Mouse (Mus musculus) embryo, embryonic 10.5 days (tissue): Measurements from ENCODE around the gene Rhbdl1.
A peak's percentile ranks its signal among the peaks of the same experiment; 100 is the strongest.

Experiments used
- DNase-seq: peaks from one replicate; pipeline ENCODE4 v3.0.0-alpha.2; 2015; ENCODE audit warnings: low spot score

Gene Rhbdl1

DNA sequence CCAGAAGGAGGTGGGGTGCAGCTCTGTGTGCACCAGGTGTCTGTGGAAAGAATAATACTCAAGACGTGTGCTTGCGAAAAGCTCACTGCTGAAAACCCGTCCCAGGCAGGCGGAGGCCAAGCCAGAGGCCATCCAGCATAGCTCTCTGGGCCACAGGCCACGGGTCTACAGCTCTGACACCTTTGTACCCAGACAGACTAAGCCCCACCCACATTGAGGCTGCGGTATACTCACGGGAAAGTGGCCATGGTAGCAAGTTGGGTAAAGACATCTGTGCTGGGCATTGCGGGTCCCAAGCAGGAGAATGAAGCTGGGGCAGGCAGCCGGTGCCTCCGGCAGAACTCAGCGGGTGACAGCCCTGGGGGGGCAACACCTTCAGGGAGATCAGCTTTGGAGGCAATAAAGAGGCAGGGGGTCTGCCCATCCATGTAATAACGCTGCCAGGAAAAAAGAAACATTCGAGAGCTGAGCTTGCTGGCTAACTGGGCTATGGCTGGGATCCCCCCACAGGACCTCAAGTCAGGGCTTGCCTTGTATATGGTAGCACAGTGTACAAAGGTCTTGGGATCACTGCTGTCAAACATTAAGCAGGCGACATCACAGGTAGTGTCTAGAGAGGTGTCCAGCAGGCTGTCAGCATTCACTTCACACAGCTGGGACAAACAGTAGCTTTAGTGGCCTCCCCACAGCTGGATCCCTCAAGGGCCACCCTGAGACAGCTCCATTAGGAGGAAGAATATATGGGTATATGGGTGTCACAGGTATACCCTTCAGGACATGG lies 2.5 kb upstream of the Rhbdl1 start:
- no peak for DNase-seq

DNA sequence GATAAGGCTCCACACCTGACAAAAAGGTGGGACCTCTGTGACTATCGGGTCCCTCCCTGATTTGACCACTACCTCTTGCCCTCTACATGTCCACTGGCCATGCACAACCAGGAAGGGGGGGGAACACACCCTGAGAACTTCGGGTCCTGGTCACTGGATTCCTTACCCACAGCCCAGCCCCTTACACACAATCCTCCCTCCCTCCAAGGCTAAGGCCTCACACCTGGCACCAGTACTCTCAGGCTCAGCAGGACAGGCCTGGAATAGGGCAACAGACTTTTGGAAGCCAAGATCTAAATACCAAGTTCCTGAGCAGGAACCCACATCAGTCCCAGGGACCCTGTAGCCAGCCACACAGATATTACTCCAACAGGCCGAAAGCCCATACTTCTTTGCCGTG lies 1.8 kb upstream of the Rhbdl1 start:
- DNase-seq = no peak

DNA sequence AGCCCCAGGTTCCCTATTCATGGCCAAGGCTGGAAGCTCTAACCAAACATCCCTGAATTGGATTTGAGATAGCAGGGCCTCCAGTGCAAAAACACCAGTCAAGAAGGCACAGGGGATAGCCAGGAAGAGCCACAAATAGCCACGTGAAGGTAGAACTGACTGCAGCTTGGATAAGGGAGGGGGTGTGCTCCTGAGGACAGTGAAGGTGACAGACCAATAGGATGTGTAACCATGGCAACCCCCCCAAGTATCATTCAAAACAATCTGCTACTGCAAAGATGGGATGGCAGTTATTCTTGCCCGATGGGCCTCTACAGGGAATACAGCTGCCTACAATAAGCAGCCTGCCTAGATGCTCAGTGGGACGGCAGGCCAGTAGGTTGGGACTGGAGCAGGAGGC lies 438 bp upstream of the Rhbdl1 start:
- no peak for DNase-seq

DNA sequence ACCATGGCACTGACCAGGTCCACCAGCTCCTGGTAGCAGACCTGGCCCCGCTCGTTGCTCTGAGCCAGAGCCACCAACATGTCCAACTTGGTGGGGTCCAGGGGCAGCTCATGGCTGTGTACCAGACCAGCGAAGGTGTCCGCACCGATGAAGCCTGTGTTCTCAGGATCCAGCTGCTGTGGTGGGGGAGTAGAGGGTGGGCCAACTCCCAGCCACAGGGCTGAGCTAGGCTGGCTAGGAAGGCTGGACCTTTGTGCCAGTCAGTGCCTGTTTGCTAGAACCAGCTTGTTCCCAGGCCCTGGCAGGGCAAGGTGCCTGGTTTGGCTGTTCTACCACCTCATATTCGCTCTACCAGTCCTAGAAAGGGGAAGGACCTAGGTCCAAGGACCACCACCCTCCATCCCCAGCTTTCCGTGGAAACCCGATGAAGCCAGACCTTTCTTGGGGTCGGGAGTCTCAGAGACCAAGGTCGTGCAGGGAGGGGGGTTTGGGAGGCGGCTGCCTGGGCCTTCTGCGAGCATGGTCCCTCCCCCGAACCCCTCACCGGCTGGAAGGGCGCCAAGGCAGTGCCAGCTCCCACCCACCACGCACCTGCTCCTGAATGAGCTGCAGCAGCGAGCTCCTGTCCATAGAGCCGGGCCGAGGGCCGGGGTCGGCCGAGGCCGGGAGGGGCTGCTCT lies 559 bp downstream of the Rhbdl1 start:
- no peak for DNase-seq

DNA sequence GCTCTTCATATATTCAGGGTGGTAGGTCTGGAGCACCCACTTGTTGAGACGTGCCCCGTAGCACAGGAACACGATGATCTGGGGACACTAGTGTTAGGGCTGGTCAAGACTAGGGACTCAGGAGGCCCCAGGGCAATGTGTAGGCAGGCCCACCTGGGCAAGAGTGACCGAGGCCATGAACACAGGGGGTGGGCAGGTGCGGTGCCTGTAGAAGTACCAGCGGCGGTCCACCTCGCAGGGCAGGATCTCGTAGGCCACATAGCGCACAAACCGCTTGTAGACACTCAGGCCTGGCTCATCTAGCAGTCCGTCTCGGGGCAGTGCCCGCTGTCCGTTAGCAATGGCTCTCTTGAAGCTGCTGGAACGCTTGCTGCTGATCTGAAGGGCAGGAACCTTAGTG lies 1.3 kb downstream of the Rhbdl1 start:
- no peak for DNase-seq

DNA sequence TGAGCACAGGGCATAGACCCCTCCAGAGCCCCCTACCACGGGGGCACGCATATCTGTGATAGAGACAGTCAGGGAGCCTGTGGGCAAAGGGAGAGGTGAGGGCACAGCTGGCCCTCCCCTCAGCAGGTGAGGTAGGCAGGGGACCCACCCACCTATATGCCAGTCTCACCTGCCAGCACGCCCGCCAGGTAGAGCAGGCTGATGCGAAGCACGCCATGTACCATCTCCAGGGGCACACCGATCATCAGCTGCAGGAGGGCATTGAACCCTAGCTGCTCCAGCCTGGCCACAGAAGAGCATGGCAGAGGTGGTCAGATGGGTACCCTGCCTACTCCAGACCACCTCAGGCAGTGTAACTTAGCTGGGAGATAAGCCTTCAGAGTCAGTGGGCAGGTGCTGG lies 1.8 kb downstream of the Rhbdl1 start:
- DNase-seq = no peak

DNA sequence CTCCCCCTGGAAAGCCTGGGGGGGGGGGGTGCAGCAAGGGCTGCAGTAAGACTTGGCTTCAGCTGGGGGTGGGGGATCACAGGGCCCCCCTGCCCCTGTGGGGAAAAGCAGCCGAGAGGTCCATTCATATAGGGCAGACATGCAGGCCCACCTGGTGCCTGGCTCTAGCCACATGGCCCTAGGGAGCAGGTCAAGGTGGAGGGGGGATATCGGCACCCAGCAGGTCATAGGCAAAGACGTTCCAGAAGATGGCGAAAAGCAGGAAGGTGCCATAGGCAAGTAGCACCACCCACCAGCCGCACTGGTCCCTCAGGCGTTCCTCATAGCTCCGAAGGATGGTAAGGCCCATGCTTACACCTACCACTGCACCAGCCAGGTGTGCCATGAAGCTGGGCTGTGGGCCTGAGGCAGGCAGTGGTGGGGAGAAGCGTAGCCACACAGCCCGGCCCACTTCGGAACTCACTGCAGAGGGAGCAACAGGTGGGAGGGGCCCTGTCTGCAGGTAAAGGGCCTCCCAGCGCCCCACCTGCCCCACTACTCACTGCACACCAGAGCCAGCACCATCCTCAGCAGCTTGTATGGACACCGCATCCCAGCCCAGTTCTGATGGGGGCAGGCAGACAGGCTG lies 2.4 kb downstream of the Rhbdl1 start:
- DNase-seq = no peak

DNA sequence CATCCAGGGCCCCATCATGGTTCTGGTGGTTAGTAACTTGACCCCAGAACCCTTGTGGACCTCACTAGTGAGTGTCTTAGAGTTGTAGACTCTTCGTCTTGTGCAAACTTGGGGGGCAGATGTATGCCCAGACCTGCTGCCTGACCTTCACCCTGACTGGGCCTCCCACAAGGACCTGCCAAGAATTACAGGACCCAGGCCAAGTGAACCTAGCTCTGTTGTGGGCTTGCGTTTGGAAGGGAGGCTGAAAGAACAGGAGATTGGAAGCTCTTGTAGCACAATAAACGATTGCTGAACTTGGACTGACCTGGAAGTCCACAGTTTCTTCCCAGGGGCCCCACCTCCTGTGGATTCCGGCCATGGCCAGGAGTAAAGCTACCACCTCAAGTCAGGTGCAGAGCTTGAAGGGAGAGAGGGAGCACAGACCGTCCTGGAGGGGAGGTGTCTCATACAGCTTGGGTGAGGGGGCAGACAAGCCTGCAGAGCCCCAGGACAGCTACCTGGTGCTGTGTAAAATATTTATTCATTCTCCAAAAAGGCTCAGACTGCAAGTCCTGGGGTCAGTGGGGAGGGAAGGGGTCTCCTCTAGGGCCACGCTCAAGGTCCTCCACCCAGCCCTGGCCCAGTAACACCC lies 3.0 kb downstream of the Rhbdl1 start:
- DNase-seq = no peak

DNA sequence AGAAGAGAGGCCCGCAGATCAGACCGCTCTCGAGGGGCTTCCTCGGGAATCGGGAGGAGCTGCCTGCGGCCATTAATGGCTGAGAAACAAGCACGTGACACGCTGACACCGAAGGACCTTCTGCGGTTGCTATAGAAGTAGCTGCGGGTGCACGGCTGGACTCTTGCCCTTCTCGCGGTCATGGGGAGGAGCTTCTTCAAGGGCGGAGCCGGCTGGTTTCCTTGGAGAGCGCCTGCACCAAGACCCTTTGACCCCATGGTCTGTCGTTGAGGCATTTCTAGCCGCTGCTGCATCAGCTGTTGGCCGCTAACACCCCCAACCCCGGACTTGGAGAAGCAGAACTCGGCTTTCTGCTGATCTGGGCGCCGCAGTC lies 3.8 kb downstream of the Rhbdl1 start, which contains the start of gene Stub1:
Gene Stub1, minus strand, starts transcription at position 114 of the 373 bp plus-strand sequence.
- peak; percentile 97 for DNase-seq

DNA sequence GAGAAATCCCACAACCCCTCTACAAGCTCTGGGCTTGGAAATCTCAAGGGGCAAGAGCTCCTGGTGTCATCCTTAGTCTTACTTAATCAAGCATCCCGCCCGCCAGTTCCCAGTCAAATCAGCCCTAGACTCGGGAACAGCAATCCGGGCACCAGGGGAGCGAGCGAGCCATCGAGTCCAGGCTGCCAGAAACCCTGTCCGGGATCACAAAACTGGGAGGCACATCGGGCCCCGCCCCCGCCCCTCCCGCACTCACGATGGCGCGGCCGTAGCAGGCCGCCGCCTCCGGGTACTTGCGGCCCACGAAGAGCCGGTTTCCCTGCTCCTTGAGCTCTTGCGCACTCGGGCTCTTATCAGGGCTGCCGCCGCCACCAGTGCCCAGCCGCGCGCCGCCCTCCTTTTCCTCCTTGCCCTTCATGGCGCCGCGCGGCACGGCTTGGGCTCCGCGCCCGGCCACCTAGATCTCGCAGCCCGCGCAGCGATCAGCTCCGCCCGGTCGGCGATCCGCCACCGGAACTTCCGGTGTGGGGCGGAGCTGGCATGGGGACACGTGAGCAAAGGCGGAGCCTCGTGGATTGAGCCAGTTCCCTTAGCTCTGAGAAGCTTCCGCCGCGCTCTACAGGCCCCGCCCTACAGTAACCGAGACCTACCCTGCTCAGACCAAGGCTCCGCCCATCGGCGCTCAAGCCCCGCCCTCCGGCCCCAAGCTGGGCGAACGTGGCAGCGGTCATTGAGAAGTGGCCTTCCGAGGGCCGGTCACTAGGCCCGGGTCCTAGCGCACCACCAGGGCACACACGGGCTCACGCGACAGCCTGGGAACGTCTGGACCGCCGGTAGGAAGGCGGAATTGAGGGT lies 4.4 kb downstream of the Rhbdl1 start:
- DNase-seq = peak; percentile 100

DNA sequence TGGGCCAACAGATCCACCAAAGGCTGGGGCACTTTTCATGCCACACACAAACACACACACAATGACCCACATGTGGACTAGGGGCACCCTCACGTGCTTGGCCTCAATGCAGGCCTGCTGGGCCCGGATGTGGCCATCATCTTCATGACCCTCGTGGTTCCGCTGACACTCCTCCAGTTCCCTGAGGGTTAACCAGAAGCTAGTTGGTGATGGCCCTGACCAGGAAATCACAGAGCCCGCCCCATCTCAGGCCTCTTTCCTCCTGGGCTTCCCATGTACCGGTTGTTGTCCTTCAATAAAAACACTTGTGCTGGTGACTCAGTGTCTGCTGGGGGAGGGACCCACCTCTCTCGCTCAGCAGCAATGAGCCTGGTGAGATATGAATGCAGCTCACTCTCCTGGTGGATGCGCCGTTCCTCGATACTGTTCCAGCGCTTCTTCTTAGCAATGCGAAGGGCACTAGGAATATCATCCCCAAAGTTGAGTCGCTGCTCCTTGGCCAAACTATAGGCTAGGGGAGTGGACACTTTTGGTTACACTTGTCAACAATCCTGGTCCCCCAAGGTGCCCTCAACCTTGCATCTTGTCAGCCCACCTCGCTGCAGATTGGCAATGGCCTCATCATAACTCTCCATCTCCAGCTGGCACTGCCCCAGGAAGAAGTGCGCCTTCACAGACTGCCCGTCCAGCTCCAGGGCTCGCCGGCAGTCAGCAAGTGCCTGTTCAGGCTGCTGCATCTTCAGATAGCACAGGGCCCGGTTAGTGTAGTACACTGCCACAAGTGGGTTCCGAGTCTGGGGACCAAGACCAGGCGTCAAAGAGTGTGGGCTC lies 5.4 kb downstream of the Rhbdl1 start:
- DNase-seq = no peak

DNA sequence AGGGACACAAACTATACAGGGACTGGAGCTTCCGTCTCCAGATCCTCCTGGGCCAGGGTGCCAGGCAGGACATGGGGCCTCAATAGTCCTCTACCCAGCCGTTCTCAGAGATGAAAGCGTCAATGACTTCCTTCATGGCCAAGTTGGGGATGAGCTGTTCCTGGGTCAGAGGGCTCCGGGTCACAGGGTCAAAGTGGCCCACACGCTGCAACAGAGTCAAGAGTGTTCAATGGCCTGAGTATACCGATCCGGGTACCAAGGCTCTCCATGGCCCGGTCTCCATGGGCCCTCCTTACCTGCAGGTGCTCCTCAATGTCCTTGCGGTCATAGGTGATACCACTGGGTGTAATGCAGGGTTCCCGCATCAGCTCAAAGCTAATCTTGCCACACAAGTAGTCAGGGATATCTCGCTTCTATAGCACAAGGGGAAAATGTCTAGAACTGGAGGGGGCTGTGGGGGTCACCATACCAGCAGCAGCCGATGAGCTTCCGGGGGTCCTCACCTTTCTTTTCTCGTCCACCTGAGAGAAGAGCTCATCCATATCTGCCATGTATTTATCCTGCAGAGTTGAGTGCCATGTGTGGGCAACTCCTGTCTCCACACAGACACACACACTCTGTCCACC lies 6.2 kb downstream of the Rhbdl1 start:
- DNase-seq = no peak

DNA sequence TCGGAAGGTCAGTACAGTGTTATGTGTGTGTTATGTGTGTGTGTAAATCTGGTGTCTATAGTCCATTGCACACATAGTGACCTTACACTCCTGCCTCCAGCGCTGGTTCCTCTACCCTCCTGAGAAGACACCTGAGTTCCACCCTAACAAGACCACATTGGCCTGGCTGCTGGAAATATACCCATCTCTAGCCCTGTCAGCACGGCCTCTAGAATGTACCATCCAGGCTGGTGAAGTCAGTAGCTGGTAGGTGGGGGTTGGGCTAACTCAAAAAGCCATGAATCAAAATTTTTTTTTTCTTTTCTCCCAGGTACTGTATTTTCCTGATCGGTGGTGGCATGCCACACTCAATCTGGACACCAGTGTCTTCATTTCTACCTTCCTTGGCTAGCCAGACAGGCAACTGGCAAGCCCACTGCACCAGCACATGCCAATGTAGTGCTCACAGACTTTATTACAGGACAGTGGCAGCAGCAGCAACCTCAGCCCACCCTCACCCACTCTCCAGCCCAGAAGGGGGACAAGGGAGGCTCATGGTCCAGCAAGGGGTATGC lies 6.8 kb downstream of the Rhbdl1 start:
- DNase-seq = no peak

DNA sequence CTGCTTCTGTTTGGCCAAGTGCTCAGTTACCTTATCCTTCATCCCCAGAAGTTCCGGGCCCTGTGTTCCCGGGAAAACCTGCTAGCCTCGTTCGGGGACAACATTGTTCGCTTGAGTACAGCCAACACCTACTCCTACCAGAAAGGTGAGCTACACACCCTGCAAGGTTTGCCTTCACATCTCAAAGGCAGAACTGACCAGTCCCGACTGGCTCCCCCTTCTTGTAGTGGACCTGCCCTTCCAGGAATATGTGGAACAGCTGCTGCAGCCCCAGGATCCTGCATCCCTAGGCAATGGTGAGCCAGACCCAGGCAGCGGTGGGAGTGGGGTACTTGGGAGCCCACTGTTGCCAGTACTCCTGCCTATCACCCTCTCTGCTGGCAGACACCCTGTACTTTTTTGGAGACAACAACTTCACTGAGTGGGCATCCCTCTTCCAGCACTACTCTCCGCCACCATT lies 7.5 kb downstream of the Rhbdl1 start:
- DNase-seq = no peak

DNA sequence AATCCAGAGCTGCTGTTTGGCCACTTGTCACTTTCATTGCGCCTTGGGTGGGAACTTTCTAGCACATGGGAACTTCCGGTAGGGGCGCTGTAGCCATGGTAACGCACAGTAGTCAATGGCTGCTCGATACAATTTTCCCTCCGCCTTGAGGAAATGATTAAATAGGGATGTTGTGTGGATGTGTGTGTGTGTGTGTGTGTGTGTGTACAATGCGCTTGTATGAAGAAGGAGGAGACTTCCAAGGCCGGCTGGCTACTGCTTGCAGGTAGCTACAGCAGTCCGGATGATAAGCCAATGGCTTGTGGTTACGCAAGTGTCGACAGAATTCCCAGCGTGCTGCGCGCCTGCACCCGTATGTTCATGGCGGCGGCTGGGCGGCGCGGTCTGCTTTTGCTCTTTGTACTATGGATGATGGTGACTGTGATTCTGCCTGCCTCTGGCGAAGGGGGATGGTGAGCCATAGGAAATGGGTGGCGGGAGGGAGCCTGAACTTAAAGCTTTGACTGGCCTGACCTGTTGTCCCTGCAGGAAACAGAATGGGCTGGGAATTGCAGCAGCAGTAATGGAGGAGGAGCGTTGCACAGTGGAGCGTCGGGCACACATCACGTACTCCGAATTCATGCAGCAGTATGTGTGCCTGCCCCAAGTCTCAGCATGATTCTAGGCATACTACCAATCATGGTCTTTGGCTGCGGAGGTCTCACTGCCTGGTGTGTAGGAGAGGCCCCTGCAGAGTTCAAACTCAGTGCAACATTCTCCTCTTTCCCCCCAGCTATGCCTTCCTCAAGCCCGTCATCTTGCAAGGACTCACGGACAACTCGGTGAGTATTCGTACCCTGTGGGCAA lies 8.2 kb downstream of the Rhbdl1 start, which contains the start of gene Jmjd8:
Gene Jmjd8, plus strand, starts transcription at position 156 of the 846 bp plus-strand sequence.
- peak; percentile 88 for DNase-seq

DNA sequence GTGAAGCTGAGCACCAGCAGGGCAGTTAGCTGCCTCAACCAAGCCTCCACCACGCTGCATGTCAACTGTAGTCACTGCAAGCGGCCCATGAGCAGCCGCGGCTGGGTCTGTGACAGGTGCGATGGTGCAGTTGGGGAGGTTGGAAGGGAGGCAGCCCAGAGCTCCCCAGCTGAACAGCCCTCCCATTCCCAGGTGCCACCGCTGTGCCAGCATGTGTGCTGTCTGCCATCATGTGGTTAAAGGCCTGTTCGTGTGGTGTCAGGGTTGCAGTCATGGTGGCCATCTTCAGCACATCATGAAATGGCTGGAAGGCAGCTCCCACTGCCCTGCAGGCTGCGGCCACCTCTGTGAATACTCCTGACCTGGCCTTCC lies 8.9 kb downstream of the Rhbdl1 start:
- DNase-seq = no peak

DNA sequence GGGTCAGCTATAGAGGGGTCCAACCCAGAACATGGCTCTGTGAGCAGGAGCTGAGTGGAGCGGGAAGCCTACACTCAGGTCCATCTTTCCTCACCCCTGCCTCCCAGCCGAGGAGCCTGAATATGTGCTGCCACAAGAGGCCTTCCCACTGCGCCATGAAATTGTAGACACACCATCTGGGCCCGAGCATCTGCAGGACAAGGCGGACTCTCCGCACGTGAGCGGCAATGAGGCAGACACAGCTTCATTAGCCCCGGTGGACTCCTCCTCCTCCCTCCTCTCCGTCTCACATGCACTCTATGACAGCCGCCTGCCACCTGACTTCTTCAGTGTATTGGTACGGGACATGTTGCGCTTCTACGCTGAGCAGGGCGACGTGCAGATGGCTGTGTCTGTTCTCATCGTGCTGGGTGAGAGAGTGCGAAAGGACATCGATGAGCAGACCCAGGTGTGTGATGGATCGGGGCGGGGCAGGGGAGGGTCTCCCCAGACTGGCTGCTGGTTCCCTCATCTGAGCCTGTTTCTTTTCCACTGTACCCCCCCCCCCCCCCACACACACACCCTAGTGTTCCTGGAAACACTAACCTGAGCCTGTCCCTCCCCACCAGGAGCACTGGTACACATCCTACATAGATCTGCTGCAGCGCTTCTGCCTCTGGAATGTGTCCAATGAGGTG lies 9.4 kb downstream of the Rhbdl1 start:
- no peak for DNase-seq

DNA sequence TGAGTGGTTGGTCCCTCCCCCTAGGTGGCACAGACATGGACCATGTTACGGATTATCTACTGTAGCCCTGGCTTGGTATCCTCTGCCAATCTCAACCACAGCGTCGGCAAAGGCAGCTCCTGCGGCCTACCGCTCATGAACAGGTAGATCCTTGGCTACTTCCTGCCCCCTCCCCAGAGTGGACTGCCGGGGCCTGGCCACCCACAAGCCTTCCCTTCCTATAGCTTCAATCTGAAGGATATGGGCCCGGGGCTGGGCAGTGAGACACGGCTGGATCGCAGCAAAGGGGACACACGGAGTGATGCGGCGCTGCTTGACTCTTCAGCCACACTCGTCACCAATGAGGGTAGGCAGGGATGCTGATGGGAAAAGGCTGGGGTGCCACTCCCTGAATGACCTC lies 10.1 kb downstream of the Rhbdl1 start:
- DNase-seq = no peak
